Mouse (Mus musculus) neural tube, embryonic 10.5 days (tissue): ENCODE data around the gene Abca16.

Experiments used
- DNase-seq: peaks from one replicate; pipeline ENCODE4 v3.0.0-alpha.2; 2017; ENCODE audit warnings: low spot score; ENCODE audit errors: extremely low spot score

Abca16 gene

DNA sequence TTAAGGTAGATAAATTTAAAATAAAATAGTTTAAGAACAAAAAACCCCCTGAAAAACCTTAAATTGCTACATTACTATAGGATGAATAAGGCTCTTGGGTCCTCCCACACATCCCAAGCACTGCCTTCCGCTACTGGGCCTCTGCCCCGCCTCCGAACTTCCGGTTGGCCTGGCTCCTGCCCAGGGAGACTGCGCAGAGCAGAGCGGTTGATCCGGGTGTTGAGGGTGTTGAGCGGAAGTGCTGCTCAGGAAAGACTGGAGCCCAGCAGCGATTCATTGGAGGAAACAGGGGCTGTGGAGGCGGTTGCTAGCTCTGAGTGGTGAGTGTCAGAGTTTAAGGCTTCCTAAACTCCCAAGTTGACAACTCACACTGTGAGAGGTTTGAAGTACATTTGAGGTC, at the start of gene Abca16:
TSS of gene Abca16 (plus strand) at position 201 of the 400 bp plus-strand sequence.
- DNase-seq: no peak

- DNase-seq: peak; percentile 34
Observed at GRCm38 (mm10) chr7:120361159-120361558, 48.3 kb upstream of the Abca16 start.

DNA sequence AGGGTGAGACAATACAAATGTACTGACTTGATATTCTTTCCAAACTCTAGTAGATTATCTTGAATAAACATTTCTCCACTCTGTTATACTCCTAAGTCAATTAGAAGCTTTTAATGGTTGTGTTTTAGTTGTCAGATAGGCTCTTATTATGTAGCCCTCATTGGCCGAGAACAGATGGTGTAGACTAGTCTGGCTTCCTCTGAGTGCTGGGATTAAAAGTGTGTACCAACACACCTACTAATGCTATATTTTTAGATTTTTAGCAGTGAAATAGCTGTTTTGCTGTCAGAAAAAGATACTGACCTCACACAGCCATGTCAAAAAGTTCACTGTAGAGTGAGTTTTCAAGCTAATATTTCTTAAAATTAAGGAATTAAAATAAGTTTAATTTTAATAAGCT, 2.9 kb downstream of the Abca16 start:
- DNase-seq: no peak

- DNase-seq: peak; percentile 26
Observed at GRCm38 (mm10) chr7:120426625-120427024, 17.2 kb downstream of the Abca16 start.

GRCm38 (mm10) chr7:120431464-120431863, 22.0 kb downstream of the Abca16 start:
- no peak for DNase-seq

DNA sequence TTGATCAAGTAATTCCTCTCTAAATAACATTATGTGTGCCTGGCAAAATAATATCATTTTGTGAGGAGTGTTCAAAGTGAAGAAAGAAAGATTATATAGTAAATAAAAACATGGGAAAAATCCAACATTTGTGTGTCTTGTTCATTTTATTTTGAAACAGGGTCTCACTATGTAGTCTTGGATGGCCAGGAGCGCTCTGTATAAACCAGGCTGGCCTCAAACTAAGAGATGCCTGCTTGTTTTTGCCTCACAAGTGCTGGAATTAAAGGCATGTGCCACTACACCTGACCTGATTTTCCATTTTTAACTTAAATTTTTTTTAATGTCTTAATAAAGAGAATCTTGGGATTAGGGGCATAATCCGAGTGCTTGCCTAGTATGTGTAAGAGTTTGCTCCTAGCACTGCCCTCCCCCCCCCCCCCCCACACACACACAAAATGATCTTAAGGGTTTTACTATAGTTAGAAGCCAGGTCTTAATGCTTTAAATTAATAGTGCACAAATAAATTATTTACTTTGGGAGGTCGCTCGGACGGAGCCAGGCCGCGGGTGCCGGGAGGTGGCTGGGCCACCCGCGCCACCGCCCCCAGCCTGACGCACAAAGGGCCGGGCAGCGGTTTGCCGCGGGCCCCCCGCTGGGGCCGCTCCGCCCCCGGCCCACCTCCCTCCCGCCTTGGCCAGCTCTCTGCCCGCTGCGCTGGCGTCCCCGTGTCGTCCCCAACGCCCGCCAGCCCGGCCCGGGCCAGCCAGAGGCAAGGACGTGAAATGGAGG, 94.6 kb downstream of the Abca16 start:
- peak; percentile 45 for DNase-seq

- peak; percentile 12 for DNase-seq
Observed at GRCm38 (mm10) chr7:120504663-120504979, 95.2 kb downstream of the Abca16 start.

GRCm38 (mm10) chr7:120534805-120535204, 125.4 kb downstream of the Abca16 start:
- no peak for DNase-seq

- DNase-seq: no peak
Observed at GRCm38 (mm10) chr7:120552479-120553180, 143.2 kb downstream of the Abca16 start.

DNA sequence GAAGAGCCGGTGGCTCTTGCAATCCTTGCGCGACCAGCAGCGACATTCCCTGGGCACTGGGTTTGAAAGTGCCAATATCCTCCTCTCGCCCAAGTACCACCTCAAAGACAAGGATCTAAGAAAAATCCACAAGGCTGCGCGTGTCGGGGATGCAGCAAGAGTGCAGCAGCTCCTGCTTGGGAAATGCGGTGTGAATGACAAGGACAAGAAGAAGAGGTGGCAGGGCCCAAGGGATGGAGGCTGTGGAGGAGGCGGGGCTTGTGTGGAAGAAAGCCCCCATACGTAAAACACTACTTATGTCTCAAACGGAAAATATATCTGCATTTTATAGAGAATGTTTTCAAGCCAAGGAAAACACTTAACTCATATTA, 143.7 kb downstream of the Abca16 start:
- no peak for DNase-seq

DNA sequence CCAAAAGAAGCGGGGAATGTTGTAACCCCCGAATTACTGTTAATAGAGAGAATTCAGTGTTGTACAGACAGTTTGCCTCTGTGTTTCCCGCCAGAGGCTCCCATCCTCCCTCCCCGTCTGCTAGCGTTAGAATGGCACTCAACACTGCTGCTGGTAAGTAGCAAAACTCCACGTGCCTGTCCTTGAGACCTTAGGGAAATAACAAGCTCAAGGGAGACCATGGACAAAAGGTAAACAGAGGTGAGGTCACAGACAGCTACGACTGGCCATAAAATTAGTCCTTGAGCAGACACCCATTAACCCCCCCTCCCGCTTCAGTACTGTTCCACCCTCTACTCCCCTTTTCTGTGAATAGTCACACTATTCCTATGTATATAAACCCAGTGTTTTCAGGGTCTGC, 157.9 kb downstream of the Abca16 start:
- no peak for DNase-seq

DNA sequence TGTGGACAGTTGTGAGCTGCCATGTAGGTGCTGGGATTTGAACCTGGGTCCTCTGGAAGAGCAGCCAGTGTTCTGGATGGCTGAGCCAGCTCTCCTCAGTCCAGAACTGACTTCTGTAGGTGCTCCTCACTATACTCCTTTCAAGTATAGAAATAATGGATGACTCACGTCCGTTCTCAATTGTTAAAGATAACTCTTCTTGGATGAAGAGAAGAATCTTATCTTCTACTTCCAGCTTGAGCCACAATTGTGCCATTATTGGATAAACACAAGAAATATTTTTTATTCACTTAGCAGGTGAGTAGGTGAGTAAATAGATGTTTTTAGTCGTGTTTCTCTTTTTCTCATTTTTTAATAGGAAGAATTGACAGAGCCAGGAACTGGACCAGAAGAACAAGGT, 167.1 kb downstream of the Abca16 start:
- no peak for DNase-seq
